Mouse (Mus musculus) lung, adult 10 weeks (tissue): Measurements from ENCODE around the gene Gm10057. TPM values are rescaled to one million over a fixed set of nuclear protein-coding genes. Genes with fewer than 3 reads are reported as not detected.

Experiments used
- polyA plus RNA-seq: library from polyadenylated mRNA; stranded (reverse); fragments of 350-450 nt; fragmentation: Illumina TruSeq; extraction: RNeasy Lipid Tissue Mini Kit (QIAGEN cat#74804); gene quantifications from one replicate; pipeline ENCODE4 v1.2.3, GENCODE M21; 2014; ENCODE audit warnings: low read depth, low replicate concordance; ENCODE audit not compliant: insufficient read depth

The Gm10057 gene
- not detected for polyA plus RNA-seq

DNA sequence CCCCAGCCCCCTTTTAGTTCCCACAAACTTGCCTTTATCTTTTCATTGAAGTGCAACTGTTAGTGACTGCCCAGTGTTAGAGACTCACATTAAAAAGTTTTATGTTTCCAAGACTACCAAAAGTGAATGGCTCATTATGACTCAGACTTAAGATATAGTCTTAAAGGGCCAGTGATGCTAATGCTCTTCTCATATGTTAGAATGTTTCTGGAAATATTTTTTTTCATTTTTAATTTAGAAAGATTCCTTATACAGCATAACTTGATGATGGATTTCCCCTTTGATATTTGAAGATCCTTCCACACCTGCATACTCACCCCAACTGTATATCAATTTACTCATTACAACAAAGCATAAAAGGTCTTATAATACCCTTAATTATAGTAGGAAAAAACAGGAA is at the start of gene Gm10057:
TSS of gene Gm10057 (minus strand) at position 101 of the 400 bp plus-strand sequence.

GRCm38 (mm10) chrX:154033727-154034126 is 21.1 kb downstream of the Gm10057 start, which contains the start of gene 4921511M17Rik:
TSS of gene 4921511M17Rik (minus strand) at chrX:154033827.

GRCm38 (mm10) chrX:154012540-154012939 is 42.3 kb downstream of the Gm10057 start, which contains the start of gene Samt1:
TSS of gene Samt1 (minus strand) at chrX:154012640.

Other genes starting within 250 kb of the Gm10057 start
- 1.9 TPM for gene Spin2c, start 222.8 kb downstream of the Gm10057 start, polyA plus RNA-seq
- gene Samt1, start 42.4 kb downstream of the Gm10057 start, polyA plus RNA-seq: not detected
- gene 4921511M17Rik, start 21.2 kb downstream of the Gm10057 start, polyA plus RNA-seq: not detected
- not detected for gene Gm15140, start 65.6 kb upstream of the Gm10057 start, polyA plus RNA-seq